Mouse (Mus musculus): Measurements from ENCODE around the gene Shmt2.

Gene Shmt2

DNA sequence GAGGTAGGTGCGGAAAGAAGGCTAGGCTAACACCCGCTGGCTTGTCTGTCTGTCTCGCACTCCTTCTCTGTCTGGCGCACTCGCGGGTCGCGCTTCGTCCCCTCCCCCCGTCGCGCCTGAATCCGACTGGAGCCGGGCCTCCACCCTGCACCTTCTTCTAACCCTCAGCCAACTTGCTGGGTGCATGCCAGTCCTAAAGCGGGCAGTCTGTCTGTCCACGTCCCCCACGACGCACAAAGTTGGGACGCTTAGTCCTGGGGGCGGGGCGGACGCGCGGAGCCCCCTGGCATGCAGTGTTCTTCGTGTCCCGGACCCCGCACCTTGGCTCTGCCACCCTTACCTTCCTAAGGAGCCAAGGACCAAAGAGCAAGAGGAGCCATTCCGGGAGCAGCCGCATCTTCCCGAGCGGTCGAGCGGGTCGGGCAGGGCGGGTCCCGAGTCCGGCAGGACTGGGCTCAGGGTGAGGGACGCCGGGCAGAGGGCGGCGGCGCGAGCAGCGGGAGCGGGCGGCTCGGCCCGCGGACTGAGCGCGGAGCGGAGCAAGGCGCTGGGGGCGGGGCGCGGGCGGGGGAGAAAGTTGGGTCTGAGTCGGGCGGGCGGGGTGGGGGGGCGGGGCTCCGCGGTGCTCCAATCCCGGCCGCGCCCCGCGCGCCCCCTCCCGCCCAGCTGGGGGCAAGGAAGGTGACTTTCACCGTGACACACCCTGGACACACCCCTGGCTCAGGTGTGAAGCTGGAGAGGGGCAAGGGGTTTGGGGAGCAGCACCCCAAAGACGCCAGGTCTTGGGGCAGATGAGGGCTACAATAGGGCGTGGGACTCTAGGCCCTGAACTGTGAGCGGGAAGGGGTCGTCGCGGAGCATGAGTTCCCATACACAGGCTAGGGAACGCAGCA is 12.0 kb upstream of the Shmt2 start, which contains the start of gene Nxph4:
Gene Nxph4, minus strand, starts transcription at position 524 of the 893 bp plus-strand sequence.
- CTCF ChIA-PET, result interaction anchor here (1.2 to 2.4 kb wide), 2 partner anchors 20 to 25 kb away, joined by 3 to 8 read pairs; partner anchors contain the start of gene Ndufa4l2

- CTCF ChIA-PET, result interaction anchor here (1.1 to 1.4 kb wide), 2 partner anchors 18 to 21 kb away, joined by 3 to 7 read pairs; no protein-coding TSS in a partner anchor
Observed at GRCm38 (mm10) chr10:127531548-127531947, 9.3 kb upstream of the Shmt2 start.

- CTCF ChIA-PET, result interaction anchor here (0.6 to 1.4 kb wide), 2 partner anchors 7 to 20 kb away, joined by 3 read pairs; no protein-coding TSS in a partner anchor
Observed at GRCm38 (mm10) chr10:127530945-127531344, 8.7 kb upstream of the Shmt2 start.

- CTCF ChIA-PET, result interaction anchor here (1.0 to 1.3 kb wide), 2 partner anchors 9 to 15 kb away, joined by 3 read pairs; no protein-coding TSS in a partner anchor
Observed at GRCm38 (mm10) chr10:127527481-127527880, 5.2 kb upstream of the Shmt2 start.

DNA sequence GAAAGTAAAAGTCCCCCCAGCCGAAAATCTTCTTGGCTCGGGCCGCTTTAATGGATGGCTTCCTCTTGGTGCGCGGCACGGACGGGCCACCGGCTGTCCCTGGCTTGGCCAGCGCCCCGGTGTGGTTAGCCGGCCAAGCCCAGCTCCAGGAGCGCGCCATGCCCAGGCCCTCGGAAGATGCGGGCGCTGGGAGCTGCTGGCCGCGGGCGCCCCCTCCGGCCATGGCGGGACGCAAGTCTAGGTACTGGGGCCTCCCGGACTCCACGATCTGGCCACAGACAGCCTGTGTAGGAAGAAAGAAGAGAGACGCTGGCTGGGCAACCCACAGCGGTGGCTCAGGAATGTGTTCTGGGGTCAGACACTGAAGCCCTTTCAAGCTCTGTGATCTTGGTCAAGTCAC is 4.4 kb upstream of the Shmt2 start:
- CTCF ChIA-PET, result interaction anchor here (0.9 to 1.3 kb wide), 3 partner anchors 10 to 17 kb away, joined by 3 read pairs; no protein-coding TSS in a partner anchor

- CTCF ChIA-PET, result interaction anchor here (0.9 to 1.7 kb wide), 3 partner anchors 10 to 17 kb away, joined by 3 to 6 read pairs (median 3); no protein-coding TSS in a partner anchor
Observed at GRCm38 (mm10) chr10:127526048-127526447, 3.8 kb upstream of the Shmt2 start.

DNA sequence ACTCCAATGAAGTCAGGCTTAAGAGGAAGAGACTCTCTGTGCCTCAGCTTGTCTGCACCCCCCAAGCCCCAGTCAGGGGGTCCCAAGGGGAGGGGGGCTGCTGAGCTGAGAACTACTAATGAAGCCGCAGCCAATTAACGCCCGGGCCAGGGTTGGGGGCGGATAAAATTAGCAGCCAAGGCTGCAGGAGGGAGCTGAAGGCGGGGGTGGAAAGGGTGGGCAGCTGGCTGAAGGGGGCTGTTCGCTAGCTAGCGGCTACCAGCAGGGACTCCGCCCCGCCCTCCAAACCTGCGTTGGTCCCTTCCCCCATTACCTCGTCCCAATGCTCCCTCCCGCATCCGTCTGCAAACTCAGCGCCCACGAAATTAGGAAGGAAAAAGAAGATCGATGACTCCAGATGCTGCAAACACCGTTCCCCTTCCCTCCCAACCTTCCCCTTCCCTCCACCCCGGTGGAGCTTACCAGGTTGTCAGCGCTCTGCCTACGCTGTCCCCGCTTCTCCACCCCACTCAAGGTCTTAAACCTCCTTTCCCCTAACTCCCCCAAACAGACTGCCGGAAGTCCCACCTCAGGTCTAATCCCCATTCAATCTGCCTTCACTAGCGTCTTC is 2.5 kb upstream of the Shmt2 start:
- CTCF ChIA-PET, result interaction anchor here (0.7 to 1.7 kb wide), 2 partner anchors 12 to 362 kb away, joined by 6 to 9 read pairs; no protein-coding TSS in a partner anchor

- CTCF ChIA-PET, result interaction anchor here (1.1 kb wide), 1 partner anchor 8 kb away, joined by 3 read pairs; no protein-coding TSS in a partner anchor
Observed at GRCm38 (mm10) chr10:127521611-127522080, 598 bp downstream of the Shmt2 start.

DNA sequence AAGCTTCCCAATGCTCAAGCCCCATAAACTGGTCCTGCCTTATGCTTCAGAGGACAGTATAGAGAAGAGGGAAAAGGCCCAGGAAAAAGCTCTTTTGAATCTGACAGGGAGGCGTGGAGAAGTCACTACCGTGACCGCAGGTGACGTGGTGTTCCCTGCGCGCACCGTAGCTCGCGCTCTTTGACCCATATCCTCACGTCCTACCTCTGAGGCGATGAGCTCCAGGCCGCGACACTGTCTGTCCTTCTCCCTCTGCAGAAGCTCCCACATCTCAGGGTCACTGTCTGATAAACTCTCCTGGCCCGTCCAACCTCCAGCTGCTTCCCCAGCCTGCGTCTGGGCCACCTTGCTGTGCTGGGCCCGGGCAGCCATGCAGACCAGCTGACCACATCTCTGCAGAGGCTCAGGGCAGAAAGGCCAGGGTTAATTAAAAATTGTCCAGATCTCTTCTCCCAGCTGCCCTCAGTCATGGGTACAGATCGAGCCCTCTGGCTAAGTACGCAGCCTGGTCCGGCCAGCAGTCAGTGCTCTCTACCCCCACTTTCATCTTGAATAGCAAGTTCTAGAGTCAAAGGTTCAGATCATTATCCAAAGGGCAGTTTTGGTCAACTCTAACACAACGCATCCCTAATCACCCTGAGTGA is 1.4 kb downstream of the Shmt2 start:
- CTCF ChIA-PET, result no interaction called here

GRCm38 (mm10) chr10:127519903-127520713 is 2.1 kb downstream of the Shmt2 start:
- CTCF ChIA-PET, result interaction anchor here (0.7 kb wide), 1 partner anchor 402 kb away, joined by 8 read pairs; no protein-coding TSS in a partner anchor

DNA sequence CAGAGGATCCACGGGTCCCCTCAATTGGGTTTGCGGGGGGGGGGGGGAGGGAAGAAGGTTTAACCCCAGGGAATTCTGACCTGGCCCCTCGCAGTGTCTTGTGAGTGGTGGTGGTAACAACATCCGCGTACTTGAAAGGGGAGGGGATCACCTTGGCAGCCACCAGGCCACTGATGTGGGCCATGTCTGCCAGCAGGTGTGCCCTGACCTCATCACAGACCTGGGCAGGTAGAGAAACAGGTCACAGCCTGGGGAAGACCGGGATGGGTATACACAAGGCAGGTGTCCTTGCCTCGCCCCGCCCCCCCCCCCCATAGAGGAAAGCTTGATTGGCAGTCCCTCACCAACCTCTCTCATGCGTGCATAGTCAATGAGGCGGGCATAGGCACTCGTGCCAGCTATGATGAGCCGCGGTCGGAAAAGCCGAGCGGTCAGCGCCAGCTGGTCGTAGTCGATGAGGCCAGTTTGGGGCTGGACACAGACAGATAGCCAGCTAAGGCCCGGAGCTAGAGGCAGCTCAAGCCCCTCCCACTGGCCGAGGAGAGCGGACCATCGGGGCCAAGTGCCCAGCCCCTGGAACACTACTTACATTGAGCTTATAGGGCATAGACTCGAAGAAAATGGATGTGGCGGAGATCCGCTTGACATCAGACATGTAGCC is 3.1 kb downstream of the Shmt2 start:
- CTCF ChIA-PET, result interaction anchor here (0.7 kb wide), 1 partner anchor 401 kb away, joined by 8 read pairs; no protein-coding TSS in a partner anchor

GRCm38 (mm10) chr10:127517941-127518340 is 4.3 kb downstream of the Shmt2 start:
- CTCF ChIA-PET, result no interaction called here

- CTCF ChIA-PET, result interaction anchor here (1.5 kb wide), 1 partner anchor 20 kb away, joined by 3 read pairs; no protein-coding TSS in a partner anchor
Observed at GRCm38 (mm10) chr10:127516576-127517260, 5.5 kb downstream of the Shmt2 start.

DNA sequence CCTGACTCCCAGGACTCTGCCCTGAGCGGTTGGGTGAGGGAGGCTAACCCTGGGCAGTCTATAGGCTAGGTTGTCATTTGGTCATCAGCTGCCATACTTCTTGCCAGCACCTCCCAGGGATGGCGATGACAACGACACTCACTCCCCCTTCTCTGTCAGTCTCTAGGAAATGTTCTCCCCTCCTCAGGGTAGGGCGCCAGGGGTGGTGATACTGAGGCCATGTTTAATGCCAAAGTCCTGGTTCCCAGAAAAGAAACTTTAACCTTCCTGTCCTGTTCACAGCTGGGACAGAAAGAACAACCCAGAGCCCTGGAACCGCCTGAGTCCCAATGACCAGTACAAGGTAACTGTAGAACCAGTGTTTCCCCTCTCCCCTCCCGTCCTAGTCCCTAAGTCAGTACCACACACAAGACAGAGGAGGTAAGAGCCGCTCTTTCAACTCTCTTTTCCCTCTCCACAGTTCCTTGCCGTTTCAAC is 6.2 kb downstream of the Shmt2 start:
- CTCF ChIA-PET, result interaction anchor here (0.5 to 1.5 kb wide), 2 partner anchors 21 to 45 kb away, joined by 3 to 4 read pairs; no protein-coding TSS in a partner anchor

DNA sequence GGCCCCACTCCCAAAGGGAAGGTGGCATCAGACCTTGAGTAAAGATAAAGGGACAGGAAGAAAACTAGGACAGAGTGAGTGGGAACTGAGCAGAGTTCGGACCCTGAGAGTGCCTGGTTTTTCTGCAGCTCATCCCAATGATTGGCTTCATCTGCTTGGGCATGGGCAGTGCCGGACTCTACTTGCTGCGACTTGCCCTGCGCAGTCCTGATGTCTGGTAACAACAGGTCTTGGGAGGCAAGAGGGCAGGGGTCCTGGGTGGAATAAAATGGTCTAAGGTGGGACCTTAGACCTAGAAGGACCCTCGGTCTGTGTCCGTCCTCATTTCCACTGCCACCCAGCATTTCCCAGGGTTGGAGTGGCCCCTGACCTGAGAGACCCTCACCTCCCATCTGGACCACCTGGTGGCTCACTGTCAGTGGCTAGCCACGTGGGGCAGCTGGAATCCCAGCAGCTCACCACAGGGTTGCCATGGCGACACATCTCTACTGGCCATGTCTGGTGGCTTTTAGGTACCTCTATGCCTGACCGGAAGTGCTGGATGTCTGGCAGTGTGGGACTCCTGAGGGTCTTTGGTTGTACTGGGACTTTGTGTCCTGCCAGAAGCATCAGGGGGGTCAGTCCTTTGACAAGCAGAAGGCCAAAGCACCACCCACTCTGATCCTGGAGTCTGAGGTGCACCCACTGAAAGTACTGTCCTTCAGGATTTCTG is 6.8 kb downstream of the Shmt2 start:
- CTCF ChIA-PET, result interaction anchor here (0.5 to 1.5 kb wide), 2 partner anchors 21 to 46 kb away, joined by 3 to 4 read pairs; no protein-coding TSS in a partner anchor

GRCm38 (mm10) chr10:127514764-127515163 is 7.5 kb downstream of the Shmt2 start, which contains the start of gene Ndufa4l2:
Gene Ndufa4l2, plus strand, starts transcription at chr10:127514967.
- CTCF ChIA-PET, result interaction anchor here (2.3 kb wide), 1 partner anchor 20 kb away, joined by 8 read pairs; the partner anchor contains the start of gene Nxph4

DNA sequence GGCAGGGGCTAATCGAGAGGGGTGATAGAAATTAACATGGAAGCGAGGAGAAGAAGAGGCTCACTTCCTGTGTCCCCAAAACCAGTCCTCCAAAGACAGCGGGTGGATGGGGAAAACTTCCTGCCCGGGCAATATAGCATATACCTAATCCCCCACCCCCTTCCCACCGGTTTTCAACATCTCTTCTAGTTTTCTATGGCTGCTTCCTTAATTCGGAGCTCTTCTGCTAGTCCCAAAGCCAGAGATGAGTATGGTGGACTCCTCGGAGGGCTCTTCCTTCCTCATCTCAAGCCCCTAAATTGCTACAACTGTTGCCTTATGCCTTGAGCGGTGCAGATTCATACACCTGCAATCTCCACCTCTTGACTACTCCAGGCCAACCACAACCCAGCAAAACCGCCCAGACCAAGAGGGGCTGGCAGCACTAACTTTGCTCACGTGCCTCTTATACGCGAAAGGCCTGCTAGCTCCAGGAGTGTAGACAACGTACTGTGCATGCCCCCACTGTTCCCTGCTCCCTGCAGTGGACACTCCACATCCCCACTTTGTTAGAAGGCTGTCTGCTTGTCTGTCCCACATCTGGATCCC is 8.0 kb downstream of the Shmt2 start:
- CTCF ChIA-PET, result interaction anchor here (0.6 to 2.3 kb wide), 5 partner anchors 8 to 24 kb away, joined by 3 to 14 read pairs (median 7); partner anchors contain the start of genes Nxph4 and Shmt2

Measured in spleen, embryonic (tissue).